ENCODE assay signal across 8 mouse cellular contexts in genomic region chr6:50890370-50891204, GRCm38 (mm10).
DNase-seq lines count a peak whose midpoint lies in the region; ATAC-seq and TF ChIP-seq lines count a peak whose summit lies in the region.

No protein-coding gene starts in this region.

- no peak overlapping the region for H3K4me3 ChIP-seq in embryonic facial prominence, embryonic 14.5 days (ENCODE audit: low read depth, low read length)
- peak overlapping the region; percentile 19 for H3K4me3 ChIP-seq in heart, embryonic 15.5 days
- peak overlapping the region; percentile 13; the same call in 1 of the 2 replicates for H3K4me3 ChIP-seq in lung, embryonic 16.5 days (ENCODE audit: low read length)
- no peak overlapping the region for H3K4me3 ChIP-seq in thymus, adult 2 months (ENCODE audit: control insufficient read depth, insufficient read depth, low read length)

- ATAC-seq in embryonic facial prominence, embryonic 14.5 days (ENCODE audit: low read depth): peak; percentile 60
- ATAC-seq in heart, embryonic 15.5 days (replicated peaks; ENCODE audit: insufficient number of reproducible peaks, insufficient read depth, low FRiP score, low read depth): peak; percentile 91
- ATAC-seq in lung, embryonic 16.5 days (ENCODE audit: low read depth): peak; percentile 89

- H3K9ac ChIP-seq in embryonic facial prominence, embryonic 14.5 days (ENCODE audit: low read depth, low read length): no peak overlapping the region
- no peak overlapping the region for H3K9ac ChIP-seq in heart, embryonic 15.5 days
- H3K9ac ChIP-seq in lung, embryonic 16.5 days (ENCODE audit: low read length): peak overlapping the region; percentile 41

- WGBS in embryonic facial prominence, embryonic 14.5 days: 28% methylated on average over 25 of the region's 25 CpGs
- WGBS in heart, embryonic 15.5 days: 8% methylated on average over 25 of the region's 25 CpGs
- WGBS in lung, embryonic 16.5 days: 8% methylated on average over 25 of the region's 25 CpGs
- WGBS in thymus, adult 2 months: 42% methylated on average over 25 of the region's 25 CpGs

- DNase-seq in ovary, adult 18-20 months (ENCODE audit: low spot score): peak; percentile 17
- no peak for DNase-seq in ovary, postnatal 14 days (ENCODE audit: low spot score)
- peak; percentile 70 for DNase-seq in embryonic facial prominence, embryonic 14.5 days (ENCODE audit: low spot score)
- DNase-seq in layer of hippocampus, postnatal 25 days (ENCODE audit: extremely low spot score in 1 of 2, low spot score in 1 of 2): peak; percentile 22 to 36
- DNase-seq in right cerebral cortex, postnatal 14 days: peak; percentile 35
- DNase-seq in thymus, adult 2 months: no peak

- peak overlapping the region; percentile 19; the same call in 1 of the 2 replicates for H3K27ac ChIP-seq in embryonic facial prominence, embryonic 14.5 days (replicated peaks; ENCODE audit: low read depth, low read length)
- peak overlapping the region; percentile 58 for H3K27ac ChIP-seq in heart, embryonic 15.5 days
- peak overlapping the region; percentile 29; the same call in 1 of the 2 replicates for H3K27ac ChIP-seq in lung, embryonic 16.5 days (ENCODE audit: low read length)
- H3K27ac ChIP-seq in thymus, adult 2 months (ENCODE audit: control insufficient read depth, insufficient read depth, low read length): no peak overlapping the region

- TF ChIP-seq POLR2A in thymus, adult 2 months (IDR thresholded peaks at IDR 0.05; ENCODE audit: control insufficient read depth, extremely low read depth, insufficient read depth, low read length, poor library complexity): no peak

- H3K4me2 ChIP-seq in embryonic facial prominence, embryonic 14.5 days (ENCODE audit: low read depth, low read length): 0 out of 2 replicates have a peak overlapping the region, but pooled peaks have one; percentile 24
- H3K4me2 ChIP-seq in heart, embryonic 15.5 days: peak overlapping the region; percentile 53
- peak overlapping the region; percentile 28 for H3K4me2 ChIP-seq in lung, embryonic 16.5 days (ENCODE audit: low read depth, low read length)

- no peaks in the 10 kb centered on the region for H3K27me3 ChIP-seq in embryonic facial prominence, embryonic 14.5 days (replicated peaks; ENCODE audit: control insufficient read depth, insufficient read depth, low read length)
- H3K27me3 ChIP-seq in heart, embryonic 15.5 days: peaks cover 6% of the 10 kb centered on the region; the same call in 1 of the 2 replicates
- H3K27me3 ChIP-seq in lung, embryonic 16.5 days (ENCODE audit: control insufficient read depth, insufficient read depth, low read depth, low read length): peaks cover 6% of the 10 kb centered on the region; the same call in 1 of the 2 replicates
- H3K27me3 ChIP-seq in thymus, adult 2 months (ENCODE audit: control insufficient read depth, insufficient read depth, low read length): no peaks in the 10 kb centered on the region

- no peak for TF ChIP-seq CTCF in thymus, adult 2 months (IDR thresholded peaks at IDR 0.05; ENCODE audit: borderline replicate concordance, control insufficient read depth, extremely low read depth, insufficient read depth, low read length, poor library complexity)

- no peaks in the 10 kb centered on the region for H3K36me3 ChIP-seq in embryonic facial prominence, embryonic 14.5 days (ENCODE audit: control insufficient read depth, insufficient read depth, low read length)
- no peaks in the 10 kb centered on the region for H3K36me3 ChIP-seq in heart, embryonic 15.5 days
- H3K36me3 ChIP-seq in lung, embryonic 16.5 days (ENCODE audit: control insufficient read depth, insufficient read depth, low read length): no peaks in the 10 kb centered on the region
- no peaks in the 10 kb centered on the region for H3K36me3 ChIP-seq in thymus, adult 2 months (ENCODE audit: control insufficient read depth, insufficient read depth, low read length)

- H3K4me1 ChIP-seq in embryonic facial prominence, embryonic 14.5 days (ENCODE audit: control insufficient read depth, insufficient read depth, low read length): peaks cover 11% of the 10 kb centered on the region
- peaks cover 18% of the 10 kb centered on the region for H3K4me1 ChIP-seq in heart, embryonic 15.5 days (replicated peaks)
- H3K4me1 ChIP-seq in lung, embryonic 16.5 days (replicated peaks; ENCODE audit: control insufficient read depth, insufficient read depth, low read length): peaks cover 8% of the 10 kb centered on the region
- H3K4me1 ChIP-seq in thymus, adult 2 months (replicated peaks; ENCODE audit: control insufficient read depth, insufficient read depth, low read length): no peaks in the 10 kb centered on the region

- no peaks in the 10 kb centered on the region for H3K9me3 ChIP-seq in embryonic facial prominence, embryonic 14.5 days (ENCODE audit: control insufficient read depth, low read length)
- no peaks in the 10 kb centered on the region for H3K9me3 ChIP-seq in heart, embryonic 15.5 days (replicated peaks)
- H3K9me3 ChIP-seq in lung, embryonic 16.5 days (ENCODE audit: control insufficient read depth, low read length): no peaks in the 10 kb centered on the region

Comparison
In these comparisons a context has a peak if more than half of its experiments do, and no peak if none do; other contexts are left out.
1. DNase-seq: peak in ovary, adult 18-20 months (single experiment), embryonic facial prominence, embryonic 14.5 days (single experiment), layer of hippocampus, postnatal 25 days (2 of 2) and right cerebral cortex, postnatal 14 days (single experiment); none in ovary, postnatal 14 days (single experiment) and thymus, adult 2 months (single experiment).
2. H3K4me3 ChIP-seq: peak in heart, embryonic 15.5 days (single experiment) and lung, embryonic 16.5 days (single experiment); none in embryonic facial prominence, embryonic 14.5 days (single experiment) and thymus, adult 2 months (single experiment).
3. Peak in every context shown above with its lines, with median percentiles within 50 percentile points of each other: ATAC-seq and H3K4me2 ChIP-seq.